Mouse (Mus musculus): ENCODE measurements around the gene Gm10647.

DNA sequence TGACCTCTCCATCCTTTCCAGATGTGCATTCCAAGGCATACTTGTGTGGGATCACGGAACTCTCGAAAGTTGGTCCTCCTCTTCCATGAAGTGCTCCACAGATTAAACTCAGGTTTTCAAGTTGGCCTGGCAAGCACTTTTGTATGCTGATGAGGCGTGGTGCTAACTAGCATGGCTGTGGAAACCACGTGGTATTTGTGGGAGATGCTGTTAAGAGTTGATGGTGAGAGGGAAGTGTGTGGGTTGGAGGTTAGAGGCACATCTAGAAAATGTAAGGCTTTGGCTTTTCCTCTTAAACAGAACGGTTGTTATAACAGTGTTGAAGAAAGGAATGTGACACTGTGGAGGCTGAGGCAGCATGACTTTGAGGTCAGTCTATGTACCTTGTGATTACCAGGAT lies 24.2 kb downstream of the Gm10647 start:
- TF ChIP-seq GATA1 (IDR thresholded peaks at IDR 0.05; ENCODE audit: borderline replicate concordance, low read length) (no peak), FLI1 (IDR thresholded peaks at IDR 0.05; ENCODE audit: low read length) (no peak)
